Mouse (Mus musculus) stomach, embryonic 14.5 days (tissue): ENCODE data around the gene Zfp513. TPM values are rescaled to one million over a fixed set of nuclear protein-coding genes. Genes with fewer than 3 reads are reported as not detected.

Experiments
- polyA plus RNA-seq: library from polyadenylated mRNA; unstranded; fragments of >200 nt; fragmentation: Nextera tagmentation; extraction: Ambion mirVana; gene quantifications from 2 replicates; pipeline ENCODE4 v1.2.1, GENCODE M21; 2014

Zfp513 gene
- polyA plus RNA-seq, 1 experiment from 2014 or later, result 5.1 TPM

Other genes starting within 250 kb of the Zfp513 start
- 102 and 104 TPM in 2 replicates for gene Preb, start 241.9 kb downstream of the Zfp513 start, polyA plus RNA-seq
- gene Tcf23, start 233.6 kb downstream of the Zfp513 start, polyA plus RNA-seq, result 0.50 and 0.55 TPM in 2 replicates
- 173 and 186 TPM in 2 replicates for gene Atraid, start 154.0 kb downstream of the Zfp513 start, polyA plus RNA-seq
- gene Slc5a6, start 153.4 kb downstream of the Zfp513 start, polyA plus RNA-seq, result 9.2 and 9.7 TPM in 2 replicates
- 21.7 and 26.3 TPM in 2 replicates for gene Cad, start 147.5 kb downstream of the Zfp513 start, polyA plus RNA-seq
- gene Dnajc5g, start 96.0 kb downstream of the Zfp513 start, polyA plus RNA-seq, result not detected in 2 replicates
- gene Slc30a3, start 94.1 kb downstream of the Zfp513 start, polyA plus RNA-seq, result 0.30 and 0.52 TPM in 2 replicates
- gene Trim54, start 85.6 kb downstream of the Zfp513 start, polyA plus RNA-seq, result not detected in 2 replicates
- gene Ucn, start 63.5 kb downstream of the Zfp513 start, polyA plus RNA-seq, result not detected in 2 replicates
- gene Mpv17, start 48.1 kb downstream of the Zfp513 start, polyA plus RNA-seq, result 69.8 and 72.3 TPM in 2 replicates
- 1.1 and 1.8 TPM in 2 replicates for gene Gm29609, start 22.4 kb downstream of the Zfp513 start, polyA plus RNA-seq
- 63.2 and 77.7 TPM in 2 replicates for gene Gtf3c2, start 22.2 kb downstream of the Zfp513 start, polyA plus RNA-seq
- gene Snx17, start 9.1 kb downstream of the Zfp513 start, polyA plus RNA-seq, result 123 and 125 TPM in 2 replicates
- gene Eif2b4, start 8.9 kb downstream of the Zfp513 start, polyA plus RNA-seq, result 52.5 and 60.2 TPM in 2 replicates
- 108 and 112 TPM in 2 replicates for gene Ppm1g, start 18.4 kb upstream of the Zfp513 start, polyA plus RNA-seq
- gene Nrbp1, start 38.6 kb upstream of the Zfp513 start, polyA plus RNA-seq, result 168 and 169 TPM in 2 replicates
- gene Gm9970, start 38.9 kb upstream of the Zfp513 start, polyA plus RNA-seq, result 0.51 and 1.0 TPM in 2 replicates
- 63.6 and 68.9 TPM in 2 replicates for gene Krtcap3, start 49.4 kb upstream of the Zfp513 start, polyA plus RNA-seq
- 35.5 and 41.4 TPM in 2 replicates for gene Ift172, start 88.8 kb upstream of the Zfp513 start, polyA plus RNA-seq
- 44.4 and 46.0 TPM in 2 replicates for gene Fndc4, start 93.8 kb upstream of the Zfp513 start, polyA plus RNA-seq
- gene Gckr, start 95.1 kb upstream of the Zfp513 start, polyA plus RNA-seq, result 0.32 TPM in 1 of 2 replicates, not detected in the other